Mouse (Mus musculus) brain, embryonic 14.5 days (tissue): ENCODE results near the gene Trmt61a.

Experiments
- CTCF ChIP-seq: fragments of 200-500 bp; IDR thresholded peaks from 2 replicates; pipeline ENCODE4 v1.5.1; 2012; ENCODE audit warnings: inconsistent platforms, mild to moderate bottlenecking, moderate library complexity, borderline replicate concordance; ENCODE audit not compliant: insufficient read depth, insufficient read length; ENCODE audit errors: extremely low read depth
- POLR2A ChIP-seq: fragments of 200-500 bp; IDR thresholded peaks from 2 replicates; pipeline ENCODE4 v1.6.1; 2012; ENCODE audit warnings: mild to moderate bottlenecking, inconsistent platforms, borderline replicate concordance; ENCODE audit not compliant: poor library complexity, insufficient read depth, insufficient read length, severe bottlenecking; ENCODE audit errors: extremely low read depth

DNA sequence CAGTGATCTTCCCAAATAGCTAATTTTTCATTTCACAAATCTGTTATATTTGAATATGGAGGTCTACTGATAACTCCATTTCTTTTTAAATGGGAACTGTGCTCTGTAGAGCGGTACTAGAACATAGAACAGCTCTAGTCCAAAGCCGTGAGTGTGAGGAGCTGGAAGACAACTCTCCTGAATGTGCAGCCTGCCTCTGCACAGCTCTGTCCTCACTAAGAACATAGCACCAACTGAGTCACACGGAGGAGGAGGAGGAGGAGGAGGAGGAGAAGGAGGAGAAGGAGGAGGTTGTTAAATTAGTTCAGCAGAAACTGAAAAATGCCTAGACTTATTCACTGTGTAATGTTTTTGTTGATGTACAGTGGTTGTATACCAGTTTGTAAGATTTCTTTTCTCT, 25.0 kb upstream of the Trmt61a start:
- TF ChIP-seq CTCF (no peak), POLR2A (no peak)
